Mouse (Mus musculus) midbrain, postnatal 0 days (tissue): ENCODE results near the gene Trp53rka. TPM values are rescaled to one million over a fixed set of nuclear protein-coding genes. Genes with fewer than 3 reads are reported as not detected.

Experiments
- ATAC-seq: fragments of 200-750 bp; cut with Nextera tagmentation; 2 replicates; pipeline ENCODE4 v1.8.0; 2017; ENCODE audit warnings: moderate number of reproducible peaks, mild to moderate bottlenecking, moderate TSS enrichment, moderate library complexity; ENCODE audit not compliant: low FRiP score
- DNase-seq: peaks from one replicate; pipeline ENCODE4 v3.0.0-alpha.2; 2015; ENCODE audit warnings: low spot score
- H3K27ac ChIP-seq: fragments of 300-500 bp; sonication (generic); 2 replicates; pipeline ENCODE4 v1.5.1; 2014; ENCODE audit warnings: low read depth, mild to moderate bottlenecking, low read length, mixed read lengths
- H3K27me3 ChIP-seq: fragments of 300-500 bp; sonication (generic); 2 replicates; pipeline ENCODE4 v1.6.1; 2014; ENCODE audit warnings: low read length, control low read depth, mixed read lengths; ENCODE audit not compliant: insufficient read depth
- H3K36me3 ChIP-seq: fragments of 300-500 bp; sonication (generic); 2 replicates; pipeline ENCODE4 v1.6.1; 2014; ENCODE audit warnings: low read length, control low read depth, mixed read lengths; ENCODE audit not compliant: insufficient read depth
- H3K4me1 ChIP-seq: fragments of 300-500 bp; sonication (generic); 2 replicates; pipeline ENCODE4 v1.6.1; 2014; ENCODE audit warnings: mild to moderate bottlenecking, control low read depth, antibody characterized with exemption, low read length, mixed read lengths; ENCODE audit not compliant: insufficient read depth
- H3K4me2 ChIP-seq: fragments of 300-500 bp; sonication (generic); 2 replicates; pipeline ENCODE4 v1.6.1; 2014; ENCODE audit warnings: low read depth, mild to moderate bottlenecking, low read length, mixed read lengths; ENCODE audit not compliant: poor library complexity, severe bottlenecking
- H3K4me3 ChIP-seq: fragments of 300-500 bp; sonication (generic); 2 replicates; pipeline ENCODE4 v1.5.1; 2014; ENCODE audit warnings: low read depth, mild to moderate bottlenecking, low read length, moderate library complexity
- H3K9ac ChIP-seq: fragments of 300-500 bp; sonication (generic); replicated peaks from 2 replicates; pipeline ENCODE4 v1.6.1; 2014; ENCODE audit warnings: mild to moderate bottlenecking, low read length, moderate library complexity, mixed read lengths; ENCODE audit not compliant: poor library complexity, severe bottlenecking
- H3K9me3 ChIP-seq: fragments of 300-500 bp; sonication (generic); 2 replicates; pipeline ENCODE4 v1.6.1; 2016; ENCODE audit warnings: low read length, control low read depth
- CTCF ChIP-seq: IDR thresholded peaks from 2 replicates; pipeline ENCODE4 v1.5.1; 2016; ENCODE audit warnings: antibody characterized with exemption, mild to moderate bottlenecking
- WGBS: fragments of 180-500 bp; shearing (Covaris S2); extraction: QIAGEN DNeasy Blood & Tissue Kit; methylation state at CpG from one replicate; pipeline ENCODE4 v1.1.7; 2014; 5-methylcytosine and 5-hydroxymethylcytosine counted together
- polyA plus RNA-seq: library from polyadenylated mRNA; unstranded; fragments of >200 nt; fragmentation: Nextera tagmentation; extraction: Ambion mirVana; gene quantifications from 2 replicates; pipeline ENCODE4 v1.2.1, GENCODE M21; 2015
- total RNA-seq: library from RNA; depleted of rRNA; stranded (reverse); fragments of >200 nt; gene quantifications from 2 replicates; pipeline ENCODE4 v1.2.3, GENCODE M21; 2014

Gene Trp53rka
- total and polyA plus RNA-seq, 2 experiments from 2014 or later: 37.0 to 37.1 TPM

GRCm38 (mm10) chr2:165493587-165494210 is 575 bp upstream of the Trp53rka start:
- WGBS: 4% methylated on average over 17 of the region's 17 CpGs
- no peaks in the 10 kb centered on the region for H3K27me3 ChIP-seq
- peak overlapping the region; percentile 70 for H3K4me3 ChIP-seq
- H3K36me3 ChIP-seq: peaks cover 18% of the 10 kb centered on the region
- peak overlapping the region; percentile 76 for H3K4me2 ChIP-seq
- peak overlapping the region; percentile 80 for H3K27ac ChIP-seq
- no peak for TF ChIP-seq CTCF
- peak; percentile 84 for DNase-seq
- peak; percentile 58 for ATAC-seq
- H3K9me3 ChIP-seq: no peaks in the 10 kb centered on the region
- no peaks in the 10 kb centered on the region for H3K4me1 ChIP-seq
- H3K9ac ChIP-seq: peak overlapping the region; percentile 83

- DNase-seq (peak; percentile 77), ATAC-seq (peak; percentile 52; the same call in 1 of the 2 replicates)
- no peak overlapping the region for H3K4me3 ChIP-seq
- H3K4me2 ChIP-seq: no peak overlapping the region
- 22% methylated on average over 8 of the region's 8 CpGs for WGBS
- no peaks in the 10 kb centered on the region for H3K27me3 ChIP-seq
- TF ChIP-seq CTCF: peak; percentile 97
- no peak overlapping the region for H3K9ac ChIP-seq
- no peaks in the 10 kb centered on the region for H3K9me3 ChIP-seq
- no peaks in the 10 kb centered on the region for H3K4me1 ChIP-seq
- H3K27ac ChIP-seq: no peak overlapping the region
- H3K36me3 ChIP-seq: peaks cover 18% of the 10 kb centered on the region
Observed at GRCm38 (mm10) chr2:165486881-165487535, 6.1 kb downstream of the Trp53rka start.

- Histone ChIP-seq H3K9ac (no peak overlapping the region), H3K36me3 (peaks cover 18% of the 10 kb centered on the region), H3K4me2 (no peak overlapping the region), H3K27ac (no peak overlapping the region), H3K4me1 (no peaks in the 10 kb centered on the region), H3K27me3 (no peaks in the 10 kb centered on the region), H3K4me3 (no peak overlapping the region), H3K9me3 (no peaks in the 10 kb centered on the region)
- TF ChIP-seq CTCF: no peak
- ATAC-seq (no peak), DNase-seq (peak; percentile 26)
- 62% methylated on average over 5 of the region's 5 CpGs for WGBS
Observed at GRCm38 (mm10) chr2:165486401-165486800, 6.7 kb downstream of the Trp53rka start.

- H3K9me3 ChIP-seq: no peaks in the 10 kb centered on the region
- no peaks in the 10 kb centered on the region for H3K27me3 ChIP-seq
- 75% methylated on average over 3 of the region's 3 CpGs for WGBS
- TF ChIP-seq CTCF: no peak
- no peak overlapping the region for H3K4me3 ChIP-seq
- peaks cover 18% of the 10 kb centered on the region for H3K36me3 ChIP-seq
- H3K27ac ChIP-seq: no peak overlapping the region
- H3K4me2 ChIP-seq: no peak overlapping the region
- H3K4me1 ChIP-seq: no peaks in the 10 kb centered on the region
- no peak for ATAC-seq
- no peak for DNase-seq
- H3K9ac ChIP-seq: no peak overlapping the region
Observed at GRCm38 (mm10) chr2:165485826-165486225, 7.3 kb downstream of the Trp53rka start.

- Histone ChIP-seq H3K27ac (no peak overlapping the region), H3K27me3 (no peaks in the 10 kb centered on the region), H3K4me2 (no peak overlapping the region), H3K36me3 (peaks cover 5% of the 10 kb centered on the region; the same call in 1 of the 2 replicates), H3K9me3 (no peaks in the 10 kb centered on the region), H3K9ac (no peak overlapping the region), H3K4me1 (no peaks in the 10 kb centered on the region), H3K4me3 (no peak overlapping the region)
- DNase-seq (no peak), ATAC-seq (no peak)
- WGBS: 59% methylated on average over 6 of the region's 6 CpGs
- no peak for TF ChIP-seq CTCF
Observed at GRCm38 (mm10) chr2:165484152-165484551, 9.0 kb downstream of the Trp53rka start.

- TF ChIP-seq CTCF: no peak
- 56% methylated on average over 8 of the region's 8 CpGs for WGBS
- no peak for DNase-seq
Observed at GRCm38 (mm10) chr2:165482003-165482402, 11.1 kb downstream of the Trp53rka start.

More at GRCm38 (mm10) chr2:165482003-165482402, 11.1 kb downstream of the Trp53rka start:
- Histone ChIP-seq H3K4me3 (no peak overlapping the region), H3K9ac (no peak overlapping the region), H3K27ac (no peak overlapping the region), H3K9me3 (no peaks in the 10 kb centered on the region), H3K36me3 (no peaks in the 10 kb centered on the region), H3K4me1 (no peaks in the 10 kb centered on the region), H3K27me3 (no peaks in the 10 kb centered on the region), H3K4me2 (no peak overlapping the region)
- no peak for ATAC-seq
